ENCODE assay signal across 22 mouse cellular contexts in the genomic region with DNA sequence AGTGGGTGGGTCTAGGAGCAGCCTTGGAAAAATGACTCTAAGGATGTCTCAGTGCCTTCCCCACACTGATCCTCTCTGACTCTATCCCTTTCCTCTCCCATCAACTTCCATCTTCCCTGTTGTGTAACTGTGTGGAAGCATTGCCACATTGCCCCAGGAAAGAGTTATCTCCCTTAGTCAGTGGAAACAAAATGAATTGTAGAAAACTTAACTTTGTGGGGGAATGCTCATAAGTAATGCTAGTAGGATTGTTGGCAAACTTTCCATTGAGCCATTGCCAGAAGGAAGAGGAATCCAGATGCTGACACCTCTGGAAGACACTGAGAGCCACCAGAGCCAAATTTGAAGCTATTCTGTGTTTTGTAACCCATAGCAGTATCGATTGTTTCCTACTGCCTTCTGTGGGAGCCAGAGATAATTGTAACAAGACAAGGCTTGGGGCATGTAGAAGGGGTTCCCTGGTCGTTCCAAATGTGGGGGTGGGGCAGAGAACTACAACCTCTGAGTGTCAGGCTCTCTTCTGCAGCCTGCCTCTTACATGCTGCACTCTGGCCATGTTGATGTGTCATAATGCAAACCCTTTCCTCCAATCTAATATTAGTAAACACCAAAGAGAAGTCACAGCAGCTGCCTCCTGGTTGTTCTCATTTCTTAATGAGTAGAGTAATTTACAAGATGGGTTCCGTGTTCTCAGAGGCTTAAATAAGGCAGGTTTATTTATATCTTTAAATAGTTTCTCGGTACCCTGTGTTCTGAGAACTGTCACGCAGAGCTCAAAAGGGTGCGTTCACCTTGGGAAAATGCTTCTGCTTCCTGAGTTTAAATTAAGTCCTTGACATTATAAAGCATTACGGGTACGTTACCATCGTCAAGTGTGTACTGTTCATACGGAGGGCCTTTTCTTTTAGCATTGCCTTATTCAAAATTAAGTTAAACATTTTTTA. TPM values are rescaled to one million over a fixed set of nuclear protein-coding genes. Genes with fewer than 3 reads are reported as not detected.
DNase-seq lines count a peak whose midpoint lies in the region; ATAC-seq and TF ChIP-seq lines count a peak whose summit lies in the region.
"Had no signal": no experiment of that assay in that cellular context is flagged by ENCODE, and none has a peak within 500 bp of the region (broad histone marks: within the 10 kb centered on the region; RNA-seq: fewer than 3 reads in every experiment).

No protein-coding gene starts in this region.

- H3K9ac ChIP-seq in heart, embryonic 11.5 days (ENCODE audit: low read depth, low read length) = no peak overlapping the region
- no peak overlapping the region for H3K9ac ChIP-seq in lung, embryonic 16.5 days (ENCODE audit: low read length)
- no peak overlapping the region for H3K9ac ChIP-seq in forebrain, embryonic 15.5 days (replicated peaks)

- H3K27me3 ChIP-seq in heart, embryonic 11.5 days (ENCODE audit: control insufficient read depth, insufficient read depth, low read length) = no peaks in the 10 kb centered on the region
- no peaks in the 10 kb centered on the region for H3K27me3 ChIP-seq in lung, embryonic 16.5 days (ENCODE audit: control insufficient read depth, insufficient read depth, low read depth, low read length)
- H3K27me3 ChIP-seq in forebrain, embryonic 15.5 days = no peaks in the 10 kb centered on the region

- peak; percentile 50 for ATAC-seq in frontal cortex, adult (ENCODE audit: low TSS enrichment)
- ATAC-seq in heart, embryonic 11.5 days (replicated peaks; ENCODE audit: insufficient number of reproducible peaks, low FRiP score, low TSS enrichment) = no peak
- peak; percentile 87 for ATAC-seq in lung, embryonic 16.5 days (ENCODE audit: low read depth)
- ATAC-seq in forebrain, embryonic 15.5 days (replicated peaks) = no peak
- ATAC-seq: inflammation-experienced regulatory T-cells, adult 6 months had no signal

- no peak overlapping the region for H3K4me2 ChIP-seq in heart, embryonic 11.5 days
- H3K4me2 ChIP-seq in lung, embryonic 16.5 days (ENCODE audit: low read depth, low read length) = no peak overlapping the region
- no peak overlapping the region for H3K4me2 ChIP-seq in forebrain, embryonic 15.5 days (replicated peaks)

- no peak for TF ChIP-seq POLR2A in lung, adult 2 months (IDR thresholded peaks at IDR 0.05; ENCODE audit: borderline replicate concordance, extremely low read depth, low read depth, low read length)

- WGBS in heart, embryonic 11.5 days (ENCODE audit: insufficient replicate concordance) = 70% methylated on average over 10 of the region's 10 CpGs
- WGBS in lung, embryonic 16.5 days = 64% methylated on average over 10 of the region's 10 CpGs
- 68% methylated on average over 10 of the region's 10 CpGs for WGBS in lung, adult 2 months
- 80% methylated on average over 10 of the region's 10 CpGs for WGBS in forebrain, embryonic 15.5 days

- H3K4me3 ChIP-seq in heart, embryonic 11.5 days (ENCODE audit: low read depth, low read length) = no peak overlapping the region
- no peak overlapping the region for H3K4me3 ChIP-seq in lung, embryonic 16.5 days (ENCODE audit: low read length)
- no peak overlapping the region for H3K4me3 ChIP-seq in lung, adult 2 months (replicated peaks; ENCODE audit: extremely low read depth, low read depth, low read length)
- H3K4me3 ChIP-seq in forebrain, embryonic 15.5 days = no peak overlapping the region
- H3K4me3 ChIP-seq: hindbrain, embryonic 10.5 days had no signal

- intact Hi-C loops in heart, postnatal 10 days (cut with DNase I) = no loop called here

- DNase-seq in frontal cortex, postnatal 14 days (ENCODE audit: low spot score in 2 of 2) = no peak
- peak; percentile 24 to 35 for DNase-seq in heart, postnatal 10 days
- no peak for DNase-seq in lung, adult 2 months
- DNase-seq in lung, postnatal 36 days = peak; percentile 47
- DNase-seq: adrenal gland, adult 8-10 months; cerebellum, adult 11 months; cerebellum, postnatal 25 days; kidney, adult 8-10 months; kidney, postnatal 4 days; liver; midbrain, embryonic 14.5 days; spleen, adult 18-20 months had no signal

- TF ChIP-seq CTCF in lung, adult 2 months (IDR thresholded peaks at IDR 0.05; ENCODE audit: insufficient read depth, low read length) = no peak

- no peaks in the 10 kb centered on the region for H3K9me3 ChIP-seq in heart, embryonic 11.5 days (replicated peaks; ENCODE audit: control insufficient read depth, low read length)
- no peaks in the 10 kb centered on the region for H3K9me3 ChIP-seq in lung, embryonic 16.5 days (ENCODE audit: control insufficient read depth, low read length)
- H3K9me3 ChIP-seq in forebrain, embryonic 15.5 days = no peaks in the 10 kb centered on the region
- H3K9me3 ChIP-seq: hindbrain, embryonic 10.5 days had no signal

- H3K27ac ChIP-seq in heart, embryonic 11.5 days (ENCODE audit: low read depth, low read length) = no peak overlapping the region
- H3K27ac ChIP-seq in lung, embryonic 16.5 days (ENCODE audit: low read length) = no peak overlapping the region
- no peak overlapping the region for H3K27ac ChIP-seq in forebrain, embryonic 15.5 days (replicated peaks)
- H3K27ac ChIP-seq: hindbrain, embryonic 10.5 days had no signal

- no peaks in the 10 kb centered on the region for H3K36me3 ChIP-seq in heart, embryonic 11.5 days (ENCODE audit: control insufficient read depth, insufficient read depth, low read length)
- no peaks in the 10 kb centered on the region for H3K36me3 ChIP-seq in lung, embryonic 16.5 days (ENCODE audit: control insufficient read depth, insufficient read depth, low read length)
- H3K36me3 ChIP-seq in forebrain, embryonic 15.5 days = no peaks in the 10 kb centered on the region
- H3K36me3 ChIP-seq: hindbrain, embryonic 10.5 days had no signal

- no peaks in the 10 kb centered on the region for H3K4me1 ChIP-seq in heart, embryonic 11.5 days (ENCODE audit: control insufficient read depth, insufficient read depth, low read length)
- H3K4me1 ChIP-seq in lung, embryonic 16.5 days (replicated peaks; ENCODE audit: control insufficient read depth, insufficient read depth, low read length) = no peaks in the 10 kb centered on the region
- no peaks in the 10 kb centered on the region for H3K4me1 ChIP-seq in lung, adult 2 months (ENCODE audit: control insufficient read depth, insufficient read depth, low read length)
- H3K4me1 ChIP-seq in forebrain, embryonic 15.5 days = no peaks in the 10 kb centered on the region
- H3K4me1 ChIP-seq: hindbrain, embryonic 10.5 days had no signal

RNA-seq across cellular contexts. Expression of a gene that starts 11.5 kb away (rescaled TPM):
- total RNA-seq in heart, postnatal 10 days (2021) = 10 to 100 TPM; 24.4 to 45.6 TPM
- polyA plus RNA-seq in heart, embryonic 11.5 days (2014; fragmentation: Nextera tagmentation; extraction: Ambion mirVana) = 76.1 and 76.6 TPM in 2 replicates
- polyA plus RNA-seq in lung, embryonic 16.5 days (2015; fragmentation: Nextera tagmentation; extraction: Ambion mirVana) = 361 and 417 TPM in 2 replicates
- 503 and 579 TPM in 2 replicates for polyA plus RNA-seq in lung, adult 2 months (2012; rRNA removed)
- 23.3 and 32.9 TPM in 2 replicates for polyA plus RNA-seq in forebrain, embryonic 15.5 days (2015; fragmentation: Nextera tagmentation; extraction: Ambion mirVana)

RNA-seq across cellular contexts. Expression of a gene that starts 48.9 kb away (rescaled TPM):
- not detected for total RNA-seq in heart, postnatal 10 days (2021)
- 0.33 TPM in 1 of 2 replicates, not detected in the other for polyA plus RNA-seq in heart, embryonic 11.5 days (2014; fragmentation: Nextera tagmentation; extraction: Ambion mirVana)
- not detected in 2 replicates for polyA plus RNA-seq in lung, embryonic 16.5 days (2015; fragmentation: Nextera tagmentation; extraction: Ambion mirVana)
- polyA plus RNA-seq in lung, adult 2 months (2012; rRNA removed) = 0.25 and 0.54 TPM in 2 replicates
- polyA plus RNA-seq in forebrain, embryonic 15.5 days (2015; fragmentation: Nextera tagmentation; extraction: Ambion mirVana) = not detected in 2 replicates
- total RNA-seq: gastrocnemius, postnatal 4 days; megakaryocyte progenitor cell, adult 5-6 weeks had no signal
- polyA plus RNA-seq: brain, embryonic 14.5 days; hindbrain, embryonic 10.5 days; inflammation-experienced regulatory T-cells, adult 6 months; stomach, embryonic 14.5 days had no signal

Comparison
In these comparisons a context has a peak if more than half of its experiments do, and no peak if none do; other contexts are left out.
1. DNase-seq: peak in heart, postnatal 10 days (2 of 2) and lung, postnatal 36 days (single experiment); none in frontal cortex, postnatal 14 days (0 of 2) and lung, adult 2 months (single experiment).
2. ATAC-seq: peak in frontal cortex, adult (single experiment) and lung, embryonic 16.5 days (single experiment); none in heart, embryonic 11.5 days (single experiment) and forebrain, embryonic 15.5 days (single experiment).